Comparison of ENCODE assay signal across 7 mouse cellular contexts in the genomic region with DNA sequence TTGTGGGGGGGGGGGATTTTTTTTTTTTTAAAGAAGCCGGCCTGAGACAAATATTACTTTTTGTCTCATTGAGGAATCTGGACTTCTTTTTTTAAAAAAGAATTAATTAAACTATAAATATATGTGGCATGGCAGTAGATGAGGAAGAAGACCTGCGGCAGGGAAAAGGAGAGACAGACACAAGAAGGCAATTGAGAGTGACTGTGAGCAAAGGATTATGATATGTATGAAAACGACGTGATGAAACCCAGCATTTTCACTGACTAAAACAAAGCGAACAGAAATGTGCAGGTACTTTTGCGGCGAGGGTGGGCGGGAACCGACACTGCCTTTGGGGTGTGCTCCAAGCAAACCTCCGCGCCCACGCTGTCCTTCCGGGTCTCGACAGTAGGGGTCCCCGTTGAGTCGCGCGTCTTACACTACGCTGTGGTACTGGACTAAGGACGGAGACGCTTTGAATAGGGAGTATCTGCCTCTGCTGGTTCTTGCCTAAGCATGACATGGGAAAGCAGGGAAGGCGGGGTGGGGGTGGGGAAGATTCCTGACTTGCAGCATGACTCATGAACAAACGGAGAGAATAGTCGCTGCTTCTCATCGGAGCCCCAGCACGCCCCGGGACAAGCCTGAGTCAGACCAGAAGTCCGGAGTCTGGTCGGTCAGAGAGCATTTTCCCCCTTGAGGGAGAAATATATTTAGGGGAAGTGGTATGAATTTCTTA. TPM values are rescaled to one million over a fixed set of nuclear protein-coding genes. Genes with fewer than 3 reads are reported as not detected.
A peak's percentile ranks its signal among the peaks of the same experiment; 100 is the strongest.
DNase-seq lines count a peak whose midpoint lies in the region; ATAC-seq lines count a peak whose summit lies in the region.

No protein-coding gene starts in this region.

- H3K27ac ChIP-seq in embryonic facial prominence, embryonic 11.5 days (replicated peaks; ENCODE audit: low read depth, low read length) = no peak overlapping the region
- H3K27ac ChIP-seq in limb, embryonic 11.5 days (replicated peaks; ENCODE audit: low read depth, low read length) = no peak overlapping the region
- no peak overlapping the region for H3K27ac ChIP-seq in midbrain, embryonic 14.5 days (replicated peaks; ENCODE audit: low read depth, low read length)

- peak; percentile 96 for DNase-seq in adrenal gland, postnatal 10 days
- DNase-seq in embryonic facial prominence, embryonic 11.5 days (ENCODE audit: low spot score) = peak; percentile 97
- peak; percentile 99 for DNase-seq in heart, adult 11 months
- peak; percentile 93 for DNase-seq in kidney, adult 18-20 months
- peak; percentile 96 for DNase-seq in limb, embryonic 11.5 days (ENCODE audit: low spot score)
- DNase-seq in midbrain, embryonic 14.5 days = peak; percentile 95
- DNase-seq in spleen, adult 18-20 months = peak; percentile 70 to 89

- H3K36me3 ChIP-seq in embryonic facial prominence, embryonic 11.5 days (replicated peaks; ENCODE audit: control insufficient read depth, insufficient read depth, low read depth, low read length) = no peaks in the 10 kb centered on the region
- H3K36me3 ChIP-seq in limb, embryonic 11.5 days (ENCODE audit: control insufficient read depth, insufficient read depth, low read length) = no peaks in the 10 kb centered on the region
- H3K36me3 ChIP-seq in midbrain, embryonic 14.5 days (ENCODE audit: control insufficient read depth, insufficient read depth, low read length) = no peaks in the 10 kb centered on the region

- 0 out of 2 replicates have a peak overlapping the region, but pooled peaks have one; percentile 19 for H3K4me3 ChIP-seq in embryonic facial prominence, embryonic 11.5 days (ENCODE audit: low read depth, low read length)
- no peak overlapping the region for H3K4me3 ChIP-seq in limb, embryonic 11.5 days (ENCODE audit: low read depth, low read length)
- H3K4me3 ChIP-seq in midbrain, embryonic 14.5 days (replicated peaks; ENCODE audit: low read depth, low read length) = peak overlapping the region; percentile 28

- H3K27me3 ChIP-seq in embryonic facial prominence, embryonic 11.5 days (ENCODE audit: control insufficient read depth, insufficient read depth, low read length) = no peaks in the 10 kb centered on the region
- H3K27me3 ChIP-seq in limb, embryonic 11.5 days (ENCODE audit: control insufficient read depth, insufficient read depth, low read length) = no peaks in the 10 kb centered on the region
- H3K27me3 ChIP-seq in midbrain, embryonic 14.5 days (ENCODE audit: control insufficient read depth, insufficient read depth, low read length) = no peaks in the 10 kb centered on the region

- H3K9ac ChIP-seq in embryonic facial prominence, embryonic 11.5 days (replicated peaks; ENCODE audit: low read length) = no peak overlapping the region; the same call in 1 of the 2 replicates
- H3K9ac ChIP-seq in limb, embryonic 11.5 days (ENCODE audit: low read length) = no peak overlapping the region
- peak overlapping the region; percentile 34; the same call in 1 of the 2 replicates for H3K9ac ChIP-seq in midbrain, embryonic 14.5 days (replicated peaks; ENCODE audit: low read length)

- H3K4me2 ChIP-seq in embryonic facial prominence, embryonic 11.5 days (ENCODE audit: low read depth, low read length) = peak overlapping the region; percentile 34
- H3K4me2 ChIP-seq in limb, embryonic 11.5 days (ENCODE audit: low read depth, severe bottlenecking) = peak overlapping the region; percentile 37
- H3K4me2 ChIP-seq in midbrain, embryonic 14.5 days (ENCODE audit: low read length) = peak overlapping the region; percentile 63

- peak; percentile 97 for ATAC-seq in embryonic facial prominence, embryonic 11.5 days (replicated peaks; ENCODE audit: insufficient number of reproducible peaks, low FRiP score, low TSS enrichment, low read depth)
- peak; percentile 92 for ATAC-seq in limb, embryonic 11.5 days (ENCODE audit: insufficient number of reproducible peaks, low FRiP score, low TSS enrichment, low read depth)
- peak; percentile 94 for ATAC-seq in midbrain, embryonic 14.5 days (ENCODE audit: low FRiP score, low TSS enrichment)

- 5% methylated on average over 29 of the region's 29 CpGs for WGBS in embryonic facial prominence, embryonic 11.5 days
- 7% methylated on average over 29 of the region's 29 CpGs for WGBS in limb, embryonic 11.5 days
- 7% methylated on average over 29 of the region's 29 CpGs for WGBS in midbrain, embryonic 14.5 days

- H3K9me3 ChIP-seq in embryonic facial prominence, embryonic 11.5 days (replicated peaks; ENCODE audit: control insufficient read depth, low read length) = no peaks in the 10 kb centered on the region
- no peaks in the 10 kb centered on the region for H3K9me3 ChIP-seq in limb, embryonic 11.5 days (ENCODE audit: control insufficient read depth, low read length)
- H3K9me3 ChIP-seq in midbrain, embryonic 14.5 days (ENCODE audit: control insufficient read depth, low read length) = no peaks in the 10 kb centered on the region

- H3K4me1 ChIP-seq in embryonic facial prominence, embryonic 11.5 days (ENCODE audit: control insufficient read depth, insufficient read depth, low read length) = no peaks in the 10 kb centered on the region
- H3K4me1 ChIP-seq in limb, embryonic 11.5 days (ENCODE audit: control insufficient read depth, insufficient read depth, low read length) = no peaks in the 10 kb centered on the region
- H3K4me1 ChIP-seq in midbrain, embryonic 14.5 days (ENCODE audit: control insufficient read depth, insufficient read depth, low read length) = no peaks in the 10 kb centered on the region

RNA-seq across cellular contexts. Expression of a gene that starts 50.6 kb away (rescaled TPM):
- 10 to 100 TPM; 12.0 to 17.0 TPM for total RNA-seq in adrenal gland, postnatal 10 days (2021)
- polyA plus RNA-seq in embryonic facial prominence, embryonic 11.5 days (2014; fragmentation: Nextera tagmentation; extraction: Ambion mirVana) = 12.4 and 12.6 TPM in 2 replicates
- 12.6 and 13.1 TPM in 2 replicates for polyA plus RNA-seq in limb, embryonic 11.5 days (2014; fragmentation: Nextera tagmentation; extraction: Ambion mirVana)
- polyA plus RNA-seq in midbrain, embryonic 14.5 days (2014; fragmentation: Nextera tagmentation; extraction: Ambion mirVana) = 14.5 and 18.6 TPM in 2 replicates
